Mouse (Mus musculus) heart, postnatal 10 days (tissue): Measurements from ENCODE around the gene F11r. TPM values are rescaled to one million over a fixed set of nuclear protein-coding genes. Genes with fewer than 3 reads are reported as not detected.

Source experiments
- DNase-seq, 2 experiments: peaks; one replicate each; pipeline ENCODE4 v3.0.0; 2021
- intact Hi-C: fragments of 180-260 bp; cut with DNase I; formaldehyde crosslinking; loops from one replicate; pipeline ENCODE4 v1.15.1; 2025
- total RNA-seq, 2 experiments: library from RNA; stranded (reverse); gene quantifications; 2 replicates each; pipeline ENCODE4 v1.2.3; 2021

Gene F11r
- total RNA-seq: 10 to 100 TPM; 59.4 to 65.1 TPM

DNA sequence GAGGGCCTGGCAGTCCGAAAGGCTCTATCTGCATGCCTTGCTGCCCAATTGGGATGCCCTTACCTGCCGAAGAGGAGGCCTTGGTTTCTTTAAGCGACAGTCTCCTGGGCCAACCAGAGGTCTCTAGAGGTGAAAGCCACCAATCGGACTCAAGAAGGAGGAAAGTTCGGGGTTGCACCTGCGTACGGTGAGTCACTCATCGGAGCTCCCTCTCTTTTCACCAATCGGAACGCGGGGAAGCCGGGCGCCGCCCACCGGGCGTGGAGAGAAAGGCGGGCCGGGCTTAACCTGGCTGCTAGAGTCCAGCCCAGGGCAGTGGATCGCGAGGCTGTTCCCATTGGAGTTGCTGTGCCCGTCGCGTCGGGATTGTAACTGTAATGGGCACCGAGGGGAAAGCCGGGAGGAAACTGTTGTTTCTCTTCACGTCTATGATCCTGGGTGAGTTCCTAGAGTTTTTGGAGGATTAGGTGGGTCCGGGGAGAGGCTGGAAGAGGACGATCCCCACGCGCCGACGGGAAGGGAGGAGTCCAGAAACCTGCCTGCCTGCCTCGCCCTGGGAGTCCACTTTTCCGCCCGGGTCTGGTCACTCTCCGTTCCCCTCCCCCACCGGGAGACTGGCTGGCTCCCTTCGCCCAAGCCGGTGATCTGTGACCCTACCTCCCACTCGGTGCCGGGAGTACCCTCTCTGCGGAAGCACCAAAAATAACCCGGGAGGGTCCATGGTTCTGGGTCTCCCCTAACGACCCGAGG, at the start of gene F11r:
Gene F11r, plus strand, starts transcription at position 272 of the 750 bp plus-strand sequence.
- peak; percentile 89 to 91 for DNase-seq
- intact Hi-C loops: loop anchor here (1.0 to 2.0 kb wide), 2 partner anchors 25 to 33 kb away; no protein-coding TSS in a partner anchor

DNA sequence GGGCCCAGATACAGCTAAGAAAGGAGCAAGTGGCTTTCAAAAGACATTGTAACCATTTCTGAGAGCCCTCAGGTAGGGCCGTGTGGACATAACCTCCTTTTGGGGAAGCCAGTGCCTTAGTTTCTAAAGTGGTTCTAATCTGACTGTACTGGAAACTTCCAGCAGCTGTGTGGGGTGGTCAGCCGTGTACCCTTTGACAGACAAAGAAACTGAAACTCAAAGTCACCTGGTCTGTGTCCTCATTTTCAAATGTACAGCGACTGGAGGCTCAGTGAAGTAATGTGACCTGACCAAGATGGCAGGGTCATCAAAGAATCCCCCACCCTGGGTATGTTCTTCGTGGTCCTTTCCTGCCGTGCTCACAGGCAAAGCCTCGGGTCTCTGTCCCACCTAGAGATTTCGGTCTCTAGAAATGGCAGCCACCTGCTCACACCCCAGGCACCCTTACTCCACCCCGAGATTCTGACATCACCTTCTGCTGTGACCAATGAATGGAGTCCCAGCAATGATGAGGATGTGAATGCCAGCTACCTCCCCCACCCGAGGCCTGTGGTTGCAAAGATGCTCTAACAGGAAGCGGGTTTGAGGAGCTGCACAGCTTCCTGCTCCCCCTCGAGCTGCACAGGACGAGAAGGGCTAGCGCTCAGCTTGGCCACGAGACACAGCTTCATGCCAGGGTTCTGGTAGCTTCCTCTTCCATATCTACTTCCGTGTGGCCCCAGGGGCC, 48.8 kb upstream of the F11r start, which contains the start of gene Arhgap30:
Gene Arhgap30, plus strand, starts transcription at position 579 of the 727 bp plus-strand sequence.
- peak; percentile 42 to 58 for DNase-seq
- intact Hi-C loops: no loop called here

- intact Hi-C loops: no loop called here
- DNase-seq: peak in 1 of 2 experiments; percentile 26
These were observed 47.2 kb upstream of the F11r start for GRCm38 (mm10) chr1:171390101-171390500.

DNA sequence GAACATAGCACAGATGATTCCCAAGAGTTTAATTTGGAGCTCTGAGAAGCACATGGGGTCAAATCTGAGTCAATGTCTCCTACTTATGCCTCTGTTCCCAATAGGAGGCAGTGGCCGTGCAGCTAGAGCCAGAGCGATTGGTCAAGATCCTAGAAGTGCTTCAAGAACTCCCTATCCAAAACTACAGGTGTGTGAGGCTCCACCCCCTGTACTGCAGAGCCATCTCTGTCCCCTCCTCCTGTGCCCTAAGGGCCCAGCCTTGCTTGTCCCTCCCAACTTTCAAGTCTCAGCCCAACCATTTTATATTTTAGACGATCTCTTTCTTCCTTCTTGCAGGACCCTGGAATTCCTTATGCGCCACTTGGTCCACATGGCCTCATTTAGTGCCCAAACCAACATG, 35.5 kb upstream of the F11r start:
- intact Hi-C loops: no loop called here
- DNase-seq: no peak

DNA sequence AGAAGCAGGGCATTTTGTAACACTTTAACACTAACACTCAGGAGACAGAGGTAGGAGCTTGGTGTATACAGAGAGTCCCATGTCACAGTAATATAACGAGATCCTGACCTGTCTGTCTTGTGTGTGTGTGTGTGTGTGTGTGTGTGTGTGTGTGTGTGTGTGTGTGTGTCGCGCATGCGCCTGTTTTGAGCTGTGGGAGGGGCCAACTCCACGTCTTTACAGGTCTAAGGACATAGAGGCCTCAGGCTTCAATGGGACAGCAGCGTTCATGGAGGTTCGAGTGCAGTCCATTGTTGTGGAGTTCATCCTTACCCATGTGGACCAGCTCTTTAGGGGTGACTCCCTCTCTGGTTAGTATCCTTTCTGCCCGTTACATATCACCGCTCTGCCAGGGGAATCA, 34.3 kb upstream of the F11r start:
- intact Hi-C loops: no loop called here
- no peak for DNase-seq

- DNase-seq: no peak
- intact Hi-C loops: no loop called here
These were observed 30.1 kb upstream of the F11r start for GRCm38 (mm10) chr1:171407263-171407662.

DNA sequence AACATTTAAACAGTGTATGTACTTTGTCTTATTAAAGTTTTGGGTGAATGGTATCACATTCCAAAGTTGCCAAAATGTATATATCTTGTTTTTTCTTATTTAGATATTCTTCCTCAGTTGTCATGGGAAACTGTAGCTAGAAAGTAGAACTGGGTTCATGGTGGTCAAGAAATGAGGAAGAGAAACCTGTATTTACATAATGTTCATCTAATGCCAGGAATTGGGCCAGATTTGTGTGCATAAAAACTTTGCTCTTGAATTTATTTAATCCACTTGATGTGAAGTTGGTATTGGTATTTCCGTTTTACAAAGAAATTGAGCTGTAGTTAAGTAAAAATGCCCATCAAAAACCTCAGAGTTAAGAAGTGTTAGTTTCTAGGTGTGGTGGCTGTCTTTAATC, 27.1 kb upstream of the F11r start:
- intact Hi-C loops: loop anchor here (2.0 to 5.0 kb wide), 2 partner anchors 49 to 67 kb away; partner anchors contain the start of gene Klhdc9
- no peak for DNase-seq

- peak; percentile 96 to 97 for DNase-seq
- intact Hi-C loops: loop anchor here (2.0 to 5.0 kb wide), 2 partner anchors 50 to 66 kb away; partner anchors contain the start of gene Klhdc9
These were observed 26.3 kb upstream of the F11r start, which contains the start of gene Usf1 for GRCm38 (mm10) chr1:171410947-171411484. Usf1 (plus strand) TSS chr1:171411313.

- intact Hi-C loops: loop anchor here (2.0 to 5.0 kb wide), 2 partner anchors 51 to 66 kb away; partner anchors contain the start of gene Klhdc9
- no peak for DNase-seq
These were observed 25.8 kb upstream of the F11r start for GRCm38 (mm10) chr1:171411492-171411941.

DNA sequence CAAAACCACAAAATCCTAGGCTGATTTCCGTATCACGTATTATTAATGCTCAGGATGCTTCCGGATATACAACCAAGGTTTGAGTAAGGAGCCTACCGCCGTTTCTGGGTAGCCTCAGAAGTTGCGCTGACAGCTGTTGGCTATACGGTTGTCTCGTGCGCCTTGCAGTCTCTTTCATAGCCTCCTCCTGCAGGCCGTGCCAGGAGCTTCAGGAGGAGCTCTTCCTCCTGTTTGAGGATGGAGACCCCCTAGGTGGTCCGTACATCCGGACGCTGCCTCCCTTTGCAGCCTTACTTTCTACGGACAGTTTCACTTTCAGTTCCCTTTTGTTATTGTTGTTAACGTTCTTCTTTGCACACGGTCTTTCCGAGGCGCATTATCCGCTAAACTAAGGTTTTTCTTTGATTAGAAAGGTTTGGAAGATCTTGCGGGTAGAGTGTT, 25.3 kb upstream of the F11r start:
- DNase-seq: peak; percentile 57 to 64
- intact Hi-C loops: loop anchor here (1.0 to 5.0 kb wide), 2 partner anchors 25 to 65 kb away; partner anchors contain the start of gene F11r

DNA sequence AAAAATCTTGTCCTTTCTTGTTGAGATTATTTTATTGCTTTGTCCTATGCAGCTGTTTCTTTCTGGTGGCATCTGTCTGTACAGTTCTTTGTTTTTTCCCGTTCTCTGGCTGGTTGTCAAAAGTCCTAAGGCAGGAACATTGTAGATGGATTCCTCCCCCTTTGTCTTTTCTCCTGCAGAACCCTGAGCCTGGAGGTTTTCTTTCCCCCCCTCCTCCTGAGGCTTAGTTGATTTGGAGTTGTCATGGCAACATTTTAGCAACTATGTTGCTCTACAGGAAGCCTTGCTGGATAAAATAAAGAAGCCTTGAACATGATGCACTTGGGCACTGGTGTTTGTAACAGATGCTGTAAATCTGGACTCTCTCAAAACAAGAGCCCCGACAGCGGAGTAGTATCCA, 24.9 kb upstream of the F11r start:
- intact Hi-C loops: loop anchor here (1.0 to 5.0 kb wide), 2 partner anchors 25 to 65 kb away; partner anchors contain the start of gene F11r
- DNase-seq: peak; percentile 46 to 48

DNA sequence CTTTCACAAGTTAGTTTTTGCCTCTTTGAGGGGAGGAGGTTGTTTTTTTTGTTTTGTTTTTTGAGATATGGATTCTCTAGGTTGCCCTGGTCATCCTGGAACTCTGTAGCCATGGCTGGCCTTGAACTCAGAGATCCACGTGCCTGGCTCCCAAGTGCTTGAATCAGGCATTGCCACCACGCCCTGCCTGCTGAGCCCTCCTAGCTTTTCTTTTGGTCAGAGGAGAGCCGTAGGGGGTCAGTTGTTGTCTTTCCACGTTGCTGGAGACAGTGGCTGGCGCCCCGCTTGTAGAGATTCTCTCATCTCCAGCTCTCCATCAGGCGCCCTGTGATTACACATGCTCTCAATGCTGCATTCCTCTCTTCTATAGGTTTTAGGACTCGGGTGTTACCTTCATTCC, 23.7 kb upstream of the F11r start:
- intact Hi-C loops: loop anchor here (5.0 kb wide), 1 partner anchor 64 kb away; no protein-coding TSS in a partner anchor
- DNase-seq: no peak

- intact Hi-C loops: no loop called here
- DNase-seq: no peak
These were observed 18.7 kb upstream of the F11r start, which contains the start of gene Tstd1 for GRCm38 (mm10) chr1:171418660-171419059. Tstd1 (plus strand) TSS chr1:171418872.

DNA sequence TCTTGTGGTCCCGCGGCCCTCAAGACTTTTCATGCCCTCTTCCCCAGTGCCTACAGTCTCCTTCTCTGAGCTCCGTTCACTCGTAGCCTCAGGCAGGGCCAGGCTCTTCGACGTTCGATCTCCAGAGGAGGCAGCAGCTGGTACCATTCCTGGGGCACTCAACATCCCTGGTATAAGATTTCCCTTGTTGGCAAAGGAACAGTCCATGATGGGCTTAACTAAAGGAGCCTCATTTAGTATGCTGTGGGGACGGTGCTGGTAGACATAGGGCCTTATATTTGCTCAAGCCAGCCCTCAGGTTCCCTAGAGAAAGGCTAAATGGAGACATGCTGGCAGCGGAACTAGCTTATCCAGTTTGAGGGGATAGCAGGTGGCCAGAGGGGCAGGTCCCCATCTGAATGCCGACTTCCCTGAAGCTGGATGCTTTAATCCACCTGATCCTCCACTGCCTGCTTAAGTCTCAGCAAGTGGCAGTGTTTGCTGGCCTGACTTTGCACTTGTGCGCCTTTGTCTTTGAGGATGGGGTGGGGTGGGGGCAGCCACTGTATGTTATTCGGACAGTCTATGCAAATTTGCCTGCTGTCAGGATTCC, 17.9 kb upstream of the F11r start:
- intact Hi-C loops: no loop called here
- DNase-seq: no peak

- intact Hi-C loops: no loop called here
- no peak for DNase-seq
These were observed 17.4 kb upstream of the F11r start for GRCm38 (mm10) chr1:171419905-171420304.

GRCm38 (mm10) chr1:171422504-171423095, 14.7 kb upstream of the F11r start:
- intact Hi-C loops: no loop called here
- DNase-seq: no peak

- intact Hi-C loops: no loop called here
- DNase-seq: no peak
These were observed 12.7 kb upstream of the F11r start for GRCm38 (mm10) chr1:171424638-171425037.

- intact Hi-C loops: no loop called here
- peak; percentile 38 to 41 for DNase-seq
These were observed 12.2 kb upstream of the F11r start for GRCm38 (mm10) chr1:171425126-171425525.

DNA sequence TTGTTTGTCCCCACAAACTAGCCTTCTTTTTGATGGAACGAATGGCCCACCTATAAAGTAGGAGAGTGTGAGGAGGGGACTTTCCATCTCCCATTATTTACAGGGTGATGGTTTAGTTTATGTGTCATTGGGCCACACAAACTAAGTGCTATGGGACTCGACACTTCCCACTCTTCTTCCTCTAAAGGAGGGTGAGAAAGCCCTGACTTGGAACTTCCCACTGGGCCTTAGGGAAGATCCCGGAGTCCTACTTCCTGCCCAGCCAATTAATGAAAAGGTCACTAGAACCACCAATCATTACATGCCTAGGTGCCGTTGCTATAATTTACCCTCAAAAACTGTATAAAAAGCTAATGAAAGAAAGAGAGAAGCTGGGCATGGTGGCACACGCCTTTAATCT, 5.2 kb upstream of the F11r start:
- DNase-seq: no peak
- intact Hi-C loops: no loop called here

DNA sequence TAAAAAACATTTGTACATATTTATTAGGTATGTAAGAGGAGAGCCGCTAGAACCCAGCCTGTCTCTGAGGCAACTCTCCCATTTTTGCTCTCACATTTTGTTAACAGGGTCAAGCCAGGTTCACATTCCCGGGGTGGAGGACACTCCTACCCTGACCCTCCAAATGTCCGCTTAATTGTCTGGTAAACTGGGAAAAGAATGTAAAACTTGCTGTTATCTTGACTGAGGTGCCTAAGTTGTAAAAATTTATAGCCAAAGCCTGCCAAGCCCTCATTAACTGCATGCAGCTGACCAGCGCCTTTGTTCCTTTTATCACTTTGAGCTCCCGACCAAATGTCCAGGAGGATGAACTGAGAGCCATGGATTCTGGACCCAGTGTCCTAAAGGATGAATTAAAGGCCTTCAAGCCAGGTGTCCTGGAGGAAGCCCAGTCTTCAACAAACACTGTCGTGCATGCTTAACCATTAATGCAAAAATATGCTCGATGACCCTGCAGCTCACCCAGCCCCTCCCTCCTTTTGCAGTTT, 2.0 kb upstream of the F11r start:
- intact Hi-C loops: no loop called here
- DNase-seq: no peak
